Mouse (Mus musculus) c-Kit-positive CD71-positive TER-119-negative erythroid progenitor cells, embryonic 14.5 days (primary cell): Measurements from ENCODE around the gene Chadl.
"Not testable (repeated sequence)": the region's sequence is repeated elsewhere in the genome, so short reads cannot be mapped to it uniquely, and the experiment has no call there.

Source experiments
- DNase-seq: peaks from one replicate; pipeline ENCODE4 v3.0.0-alpha.2; 2013; ENCODE audit warnings: low read depth

The Chadl gene

DNA sequence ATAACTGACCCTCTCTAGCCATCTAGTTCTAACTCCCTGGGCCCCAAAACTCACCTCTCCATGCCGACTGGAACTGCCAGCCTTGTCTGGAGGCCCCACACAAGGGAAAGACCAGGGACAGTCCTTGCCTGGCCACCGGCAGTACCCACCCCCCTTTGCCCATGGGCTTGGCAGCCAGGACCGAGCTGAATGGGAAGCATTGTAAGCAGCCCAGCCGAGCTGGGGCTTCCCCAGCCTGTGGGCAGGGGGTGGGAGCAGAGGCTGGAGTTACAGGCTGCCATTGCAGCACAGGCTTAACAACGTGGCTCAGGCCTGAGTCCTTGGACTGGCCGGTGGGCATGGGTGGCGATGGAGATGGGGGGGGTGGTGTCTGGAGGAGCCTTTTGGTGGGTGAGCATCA is at the start of gene Chadl:
Gene Chadl (minus strand): TSS at position 113 of the 400 bp plus-strand sequence.
- no peak for DNase-seq

DNA sequence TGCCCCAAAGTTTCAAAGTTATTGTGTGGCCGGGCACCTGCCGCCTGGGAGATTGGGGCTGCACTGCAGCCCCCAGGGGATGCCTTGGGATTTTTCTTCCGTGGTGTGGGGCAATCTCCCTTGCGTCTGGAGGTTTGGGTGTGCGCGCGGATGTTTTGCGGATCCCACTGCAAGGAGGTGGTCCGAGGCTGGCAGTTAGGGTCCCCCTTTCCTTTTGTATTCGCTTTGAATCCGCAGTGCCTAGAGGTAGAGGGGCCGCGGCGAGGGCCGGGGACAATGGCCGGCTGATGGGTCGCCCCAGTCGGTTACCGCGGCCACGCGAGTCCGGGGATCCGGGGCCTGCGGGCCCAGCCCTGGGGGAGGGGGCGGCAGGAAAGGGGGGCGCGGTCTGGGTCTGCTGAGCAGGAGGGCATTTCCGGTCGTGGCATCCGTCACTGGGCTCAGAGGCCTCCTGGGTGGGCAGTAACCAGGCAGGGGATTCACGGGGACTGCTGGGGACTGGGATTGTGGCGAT is 48.6 kb upstream of the Chadl start:
- DNase-seq, result no peak

- no peak for DNase-seq
Measured at GRCm38 (mm10) chr15:81744992-81745600, 48.0 kb upstream of the Chadl start, which contains the start of the genes Zc3h7b and Rangap1. TSS of gene Zc3h7b (plus strand) at chr15:81745057. TSS of gene Rangap1 (minus strand) at chr15:81745530.

DNA sequence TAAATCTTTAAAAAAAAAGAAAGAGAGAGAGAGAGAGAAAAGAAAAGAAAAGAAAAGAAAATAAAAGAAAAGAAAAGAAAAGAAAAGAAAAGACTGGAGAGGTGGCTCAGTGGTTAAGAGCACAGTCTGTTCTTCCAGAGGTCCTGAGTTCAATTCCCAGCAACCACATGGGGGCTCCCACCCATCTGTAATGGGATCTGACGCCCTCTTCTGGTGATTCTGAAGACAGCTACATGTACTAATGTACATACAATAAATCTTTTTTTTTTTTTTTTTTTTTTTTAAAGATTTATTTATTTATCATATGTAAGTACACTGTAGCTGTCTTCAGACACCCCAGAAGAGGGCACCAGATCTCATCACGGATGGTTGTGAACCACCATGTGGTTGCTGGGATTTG is 45.3 kb upstream of the Chadl start:
- DNase-seq, result not testable (repeated sequence)

GRCm38 (mm10) chr15:81739924-81740323 is 42.8 kb upstream of the Chadl start:
- DNase-seq, result no peak

- DNase-seq, result no peak
Measured at GRCm38 (mm10) chr15:81739296-81739695, 42.2 kb upstream of the Chadl start.

DNA sequence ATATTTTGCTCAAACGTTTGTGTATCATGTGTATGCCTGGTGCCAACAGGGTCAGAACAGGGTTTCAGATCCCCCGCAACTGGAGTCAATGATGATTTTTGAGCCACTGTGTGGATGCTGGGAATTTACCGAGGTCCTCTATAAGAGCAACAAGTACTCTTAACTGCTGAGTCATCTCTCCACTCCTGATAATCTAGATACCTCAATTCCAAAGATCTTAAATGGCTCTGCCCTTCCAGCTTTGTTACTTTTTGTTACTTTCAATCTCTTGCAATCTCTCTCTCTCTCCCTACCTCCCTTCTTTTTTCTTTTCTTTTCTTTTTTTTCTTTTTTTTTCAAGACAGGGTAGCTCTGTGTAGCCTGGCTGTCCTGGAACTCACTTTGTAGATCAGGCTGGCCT is 38.0 kb upstream of the Chadl start:
- no peak for DNase-seq

DNA sequence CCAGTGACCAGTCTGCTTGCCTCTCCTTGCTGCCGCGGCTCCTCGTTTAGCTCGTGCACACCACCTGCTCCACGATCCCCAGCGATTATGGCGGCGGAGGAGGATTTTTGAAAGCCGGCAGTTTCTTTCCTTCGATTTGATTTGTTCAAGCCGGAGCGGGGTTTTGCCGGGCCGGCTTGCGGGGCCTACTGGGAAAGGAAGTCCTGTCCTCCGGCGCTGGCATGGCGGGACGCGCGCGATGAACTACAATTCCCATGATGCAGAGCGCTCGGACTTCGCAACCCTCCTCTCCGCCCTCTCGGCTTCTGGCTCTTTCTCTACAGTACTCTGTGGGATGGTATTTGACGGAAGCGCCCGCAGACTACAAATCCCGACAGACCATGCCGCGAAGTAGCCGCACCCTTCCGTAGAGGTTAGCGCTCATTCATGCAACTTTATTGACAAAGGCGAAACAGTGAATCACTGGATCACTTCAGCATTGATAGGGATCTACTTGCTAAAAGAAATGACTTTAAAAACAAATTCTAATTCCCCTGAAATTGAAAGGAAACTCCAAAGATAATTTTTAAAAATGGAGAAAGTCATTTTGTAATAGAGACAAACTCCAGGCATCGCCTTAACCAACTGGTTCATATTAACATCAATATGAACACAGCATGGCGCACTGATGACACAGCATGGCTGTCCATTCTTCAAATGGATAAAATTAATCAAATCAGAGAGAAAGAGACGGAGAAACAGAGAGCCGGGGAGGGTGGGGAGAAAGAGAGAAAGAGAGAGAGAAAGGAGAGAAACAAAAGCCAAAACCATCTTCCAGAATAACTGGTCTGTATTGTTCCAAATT is 32.9 kb upstream of the Chadl start:
- DNase-seq, result peak; percentile 96

DNA sequence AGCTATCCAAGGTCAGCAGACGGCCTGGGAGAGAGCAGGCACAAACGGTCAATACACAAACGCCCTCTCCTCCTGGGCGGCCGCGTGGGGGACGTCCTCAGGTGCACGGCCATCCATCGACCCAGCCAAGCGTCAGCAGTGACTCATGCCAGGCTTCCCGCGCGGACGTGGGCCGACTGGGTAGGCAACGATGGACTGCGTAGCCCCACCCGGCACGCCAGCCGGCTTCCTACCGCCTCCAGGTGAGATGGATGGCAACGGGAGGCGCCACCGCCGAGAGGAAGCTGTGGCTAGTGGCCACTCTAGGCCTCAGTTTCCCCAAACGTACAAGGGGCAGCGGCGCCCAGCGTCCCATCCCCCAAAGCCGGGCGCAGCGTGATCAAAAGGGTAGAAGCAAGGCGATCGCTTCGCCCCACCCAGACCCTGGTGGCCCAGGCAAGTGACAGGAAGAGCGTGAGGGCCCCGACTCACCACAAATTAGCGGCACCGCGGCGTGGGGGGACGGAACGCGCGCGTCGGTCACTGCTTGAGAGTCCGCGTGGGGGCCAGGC is 32.2 kb upstream of the Chadl start:
- DNase-seq, result no peak

GRCm38 (mm10) chr15:81725965-81726364 is 28.9 kb upstream of the Chadl start:
- no peak for DNase-seq

DNA sequence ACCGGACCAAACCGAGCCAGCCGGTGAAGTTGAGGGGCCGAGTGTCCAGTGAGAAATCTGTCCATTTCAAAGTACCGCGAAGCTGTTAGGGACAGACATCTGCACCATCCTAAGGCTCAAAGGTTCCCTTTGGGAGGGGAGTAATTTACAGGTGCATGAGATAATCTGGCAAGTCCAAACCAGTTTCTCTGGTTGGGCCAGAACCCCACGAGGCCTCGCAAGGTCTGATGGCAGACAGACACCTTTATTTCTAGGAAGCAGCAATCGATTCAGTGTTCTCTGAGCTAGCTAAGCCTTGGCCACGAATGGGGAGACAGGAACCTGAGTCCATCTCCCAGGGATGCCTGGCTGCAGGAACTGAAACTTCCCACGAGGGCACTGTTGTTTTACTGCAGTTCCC is 26.6 kb upstream of the Chadl start:
- no peak for DNase-seq

DNA sequence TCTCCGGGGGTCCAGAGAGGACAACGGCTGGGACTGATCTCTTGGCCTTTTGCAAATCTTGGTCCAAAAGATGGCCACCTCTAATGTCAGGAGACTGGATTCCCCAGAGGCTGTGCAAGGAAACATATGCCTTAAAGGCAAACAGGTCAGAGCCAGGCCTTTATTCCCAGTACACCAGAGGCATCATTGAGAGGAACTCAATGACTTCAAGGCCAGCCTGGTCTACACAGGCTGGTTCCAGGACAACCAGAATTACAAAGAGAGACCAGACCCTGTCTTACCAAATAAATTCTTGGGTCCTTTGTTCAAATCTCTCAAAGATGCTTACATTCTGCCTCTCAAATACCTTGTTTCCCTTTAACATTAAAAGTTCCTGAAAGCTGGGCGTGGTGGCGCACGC is 25.3 kb upstream of the Chadl start:
- no peak for DNase-seq

GRCm38 (mm10) chr15:81719139-81719531 is 22.0 kb upstream of the Chadl start:
- DNase-seq, result no peak

DNA sequence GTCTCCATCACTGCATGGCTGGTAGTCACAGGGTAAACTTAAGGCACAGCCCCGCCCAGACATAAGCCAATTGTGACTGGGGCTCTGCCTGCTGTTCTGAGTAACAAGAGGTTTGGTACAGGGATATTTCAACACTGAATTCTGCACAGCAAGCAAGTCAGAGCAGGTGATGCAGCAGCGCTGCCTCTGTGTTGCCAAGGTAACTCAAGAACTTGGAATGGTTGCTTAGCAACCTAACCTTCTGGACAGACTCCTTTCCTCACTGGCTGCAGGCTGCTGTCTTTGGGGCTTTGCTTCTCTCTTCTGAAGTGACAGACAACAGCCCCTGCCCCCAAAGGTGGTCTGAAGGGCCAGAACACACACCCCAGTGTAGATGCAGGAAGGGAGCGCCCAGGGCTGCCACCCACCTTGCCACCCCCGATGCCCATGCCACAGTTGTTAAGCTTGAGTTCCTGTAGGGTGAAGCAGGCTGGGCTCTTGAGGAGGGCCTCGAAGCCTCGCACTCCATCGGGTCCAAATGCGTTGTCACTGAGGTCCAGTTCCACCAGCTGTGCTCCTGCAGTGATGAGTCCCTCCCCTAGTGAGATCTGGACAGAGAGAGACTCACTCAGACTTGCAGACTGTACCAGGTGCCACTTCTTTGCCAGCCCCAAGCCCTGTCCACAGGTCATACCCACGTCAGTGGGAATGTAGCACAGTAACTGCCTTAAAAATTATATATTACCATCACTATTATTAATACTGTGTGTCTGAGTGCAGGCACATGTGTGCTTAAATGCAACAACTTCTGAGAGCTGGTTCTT is 21.4 kb upstream of the Chadl start:
- DNase-seq, result no peak

DNA sequence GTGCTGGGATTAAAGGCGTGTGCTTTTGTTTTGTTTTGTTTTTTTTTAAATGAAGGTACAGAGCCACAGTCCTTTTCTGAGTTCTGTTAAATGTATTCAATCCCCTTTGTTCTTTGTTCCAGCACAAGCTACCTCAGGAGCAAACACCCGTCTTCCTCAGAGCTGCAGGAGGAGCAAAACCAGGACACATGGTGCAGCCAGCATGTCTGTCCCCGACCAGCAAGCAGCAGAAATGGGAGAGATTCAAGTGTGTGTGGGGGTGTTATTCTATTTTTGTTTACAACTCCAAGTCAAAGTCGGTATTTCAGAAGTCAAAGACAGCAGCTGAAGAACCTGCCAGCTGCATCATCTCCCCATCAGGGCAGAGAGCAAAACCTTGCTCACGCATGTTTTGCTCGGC is 16.7 kb upstream of the Chadl start:
- no peak for DNase-seq

GRCm38 (mm10) chr15:81710801-81711200 is 13.7 kb upstream of the Chadl start:
- no peak for DNase-seq

DNA sequence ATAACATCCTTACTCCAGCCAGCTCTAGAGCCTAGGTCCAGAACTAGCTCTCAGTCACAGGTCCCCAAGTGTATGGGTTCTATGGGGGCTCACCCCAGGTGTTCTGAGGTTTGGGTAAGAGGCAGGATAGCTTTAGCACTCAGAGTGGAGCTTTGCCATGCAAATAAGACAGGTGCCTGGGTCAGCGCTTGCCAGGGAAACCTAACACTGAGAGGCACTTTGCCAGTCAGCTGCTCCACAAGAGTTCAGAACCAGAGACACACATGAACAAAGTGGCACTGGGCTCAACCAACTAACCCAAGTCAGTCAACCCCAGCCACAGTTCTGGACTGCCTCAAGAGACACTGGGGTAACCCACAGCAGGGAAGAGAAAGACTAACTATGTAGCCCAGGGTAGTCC is 12.6 kb upstream of the Chadl start:
- DNase-seq, result no peak

GRCm38 (mm10) chr15:81708991-81709390 is 11.9 kb upstream of the Chadl start:
- DNase-seq, result no peak

GRCm38 (mm10) chr15:81703094-81703489 is 6.0 kb upstream of the Chadl start:
- no peak for DNase-seq

GRCm38 (mm10) chr15:81702306-81703093 is 5.4 kb upstream of the Chadl start:
- DNase-seq, result no peak

DNA sequence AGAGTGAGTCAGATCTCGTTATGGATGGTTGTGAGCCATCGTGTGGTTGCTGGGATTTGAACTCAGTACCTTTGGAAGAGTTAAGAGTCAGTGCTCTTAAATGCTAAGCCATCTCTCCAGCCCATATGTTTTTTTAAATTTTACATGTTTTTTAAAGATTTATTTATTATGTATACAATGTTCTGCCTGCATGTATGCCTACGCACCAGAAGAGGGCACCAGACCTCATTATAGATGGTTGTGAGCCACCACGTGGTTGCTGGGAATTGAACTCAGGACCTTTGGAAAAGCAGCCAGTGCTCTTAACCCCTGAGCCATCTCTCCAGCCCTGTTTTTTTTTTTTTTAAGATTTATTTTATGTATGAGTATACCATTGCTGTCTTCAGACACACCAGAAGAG is 4.3 kb upstream of the Chadl start:
- DNase-seq, result not testable (repeated sequence)
